Mouse (Mus musculus) layer of hippocampus, postnatal 36 days (tissue): ENCODE data around the gene Lrfn1. TPM values are rescaled to one million over a fixed set of nuclear protein-coding genes. Genes with fewer than 3 reads are reported as not detected.

Source experiments
- DNase-seq, 2 experiments: peaks; one replicate each; pipeline ENCODE4 v3.0.0; 2022
- total RNA-seq, 2 experiments: library from RNA; stranded (reverse); gene quantifications; 2 replicates each; pipeline ENCODE4 v1.2.3; 2021

Gene Lrfn1
- total RNA-seq = 10 to 100 TPM; 64.3 to 72.3 TPM

GRCm38 (mm10) chr7:28451531-28452360, at the start of gene Lrfn1:
Gene Lrfn1, plus strand, starts transcription at chr7:28451980.
- no peak for DNase-seq

- DNase-seq = no peak
These were observed 40.8 kb upstream of the Lrfn1 start for GRCm38 (mm10) chr7:28410841-28411475.

- no peak for DNase-seq
These were observed 39.0 kb upstream of the Lrfn1 start for GRCm38 (mm10) chr7:28412826-28413225.

GRCm38 (mm10) chr7:28417368-28417767, 34.4 kb upstream of the Lrfn1 start:
- no peak for DNase-seq

- DNase-seq = peak in 1 of 2 experiments; percentile 31
These were observed 33.6 kb upstream of the Lrfn1 start for GRCm38 (mm10) chr7:28418096-28418670.

- DNase-seq = no peak
These were observed 32.4 kb upstream of the Lrfn1 start for GRCm38 (mm10) chr7:28419416-28419815.

GRCm38 (mm10) chr7:28423018-28423417, 28.8 kb upstream of the Lrfn1 start:
- no peak for DNase-seq

GRCm38 (mm10) chr7:28427738-28428137, 24.0 kb upstream of the Lrfn1 start:
- no peak for DNase-seq

GRCm38 (mm10) chr7:28430512-28430911, 21.3 kb upstream of the Lrfn1 start:
- no peak for DNase-seq

GRCm38 (mm10) chr7:28432252-28432651, 19.5 kb upstream of the Lrfn1 start:
- DNase-seq = no peak

- no peak for DNase-seq
These were observed 16.0 kb upstream of the Lrfn1 start for GRCm38 (mm10) chr7:28435660-28436259.

GRCm38 (mm10) chr7:28436271-28436904, 15.4 kb upstream of the Lrfn1 start:
- peak; percentile 100 for DNase-seq

- peak; percentile 64 to 76 for DNase-seq
These were observed 14.7 kb upstream of the Lrfn1 start, which contains the start of gene Gmfg for GRCm38 (mm10) chr7:28436932-28437570. Gene Gmfg, plus strand, starts transcription at chr7:28437447.

- DNase-seq = no peak
These were observed 13.8 kb upstream of the Lrfn1 start for GRCm38 (mm10) chr7:28437964-28438363.

- no peak for DNase-seq
These were observed 13.0 kb upstream of the Lrfn1 start for GRCm38 (mm10) chr7:28438771-28439170.

- DNase-seq = no peak
These were observed 11.0 kb upstream of the Lrfn1 start for GRCm38 (mm10) chr7:28440739-28441138.

- DNase-seq = no peak
These were observed 9.8 kb upstream of the Lrfn1 start for GRCm38 (mm10) chr7:28441776-28442485.

GRCm38 (mm10) chr7:28442688-28443087, 9.1 kb upstream of the Lrfn1 start:
- DNase-seq = no peak

- no peak for DNase-seq
These were observed 7.3 kb upstream of the Lrfn1 start for GRCm38 (mm10) chr7:28444344-28444974.

- DNase-seq = peak; percentile 79 to 83
These were observed 5.3 kb upstream of the Lrfn1 start for GRCm38 (mm10) chr7:28446446-28446845.
